Mouse (Mus musculus) left cerebral cortex, adult 9 months (tissue): ENCODE results near the gene Me1.

Experiments used
- DNase-seq, 2 experiments: peaks; one replicate each; pipeline ENCODE4 v3.0.0; 2022; ENCODE audit warnings: low spot score in 2 of 2

Me1 gene

DNA sequence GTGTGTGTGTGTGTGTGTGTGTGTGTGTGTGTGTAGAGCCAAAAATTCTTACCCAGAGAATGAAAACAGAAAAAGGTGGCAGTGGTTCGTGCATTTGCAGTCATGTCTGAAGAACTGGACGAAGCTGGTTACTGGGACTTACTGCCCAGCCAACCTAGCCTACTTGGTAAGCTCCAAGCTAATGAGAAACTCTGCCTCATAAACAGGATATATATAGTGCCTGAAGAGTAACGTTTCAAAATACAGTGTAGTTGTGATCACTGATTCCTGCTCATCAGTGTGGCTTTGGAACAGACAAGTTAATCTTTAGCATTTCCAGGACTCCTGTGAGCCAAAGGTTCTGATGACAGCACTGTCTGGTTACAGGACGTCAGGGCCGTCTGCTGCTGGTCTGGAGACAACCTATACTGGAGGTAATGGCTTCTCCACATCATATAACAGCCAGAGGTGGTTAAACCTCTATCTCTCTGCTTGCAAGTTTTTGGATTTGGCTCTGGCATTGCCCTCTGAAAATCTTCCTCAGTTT, 146.1 kb downstream of the Me1 start:
- DNase-seq, result no peak

DNA sequence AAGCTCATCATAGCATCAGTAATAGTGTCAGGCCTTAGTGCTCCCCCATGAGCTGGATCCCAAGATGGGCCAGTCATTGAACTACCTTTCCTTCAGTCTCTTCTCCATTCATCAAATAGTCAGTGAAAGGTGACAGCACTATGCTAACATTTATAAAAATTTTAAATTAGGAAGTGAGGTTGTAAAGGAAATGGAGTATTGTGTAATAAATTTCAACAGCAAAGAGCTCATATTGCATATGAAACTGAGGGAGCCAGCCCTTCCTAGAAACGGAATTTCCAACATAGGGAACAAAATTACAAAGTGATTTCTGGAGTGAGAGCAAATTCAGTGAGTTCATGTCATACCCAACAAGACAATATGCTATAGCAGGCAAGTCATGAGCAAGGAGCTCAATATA, 151.2 kb downstream of the Me1 start:
- DNase-seq, result no peak

DNA sequence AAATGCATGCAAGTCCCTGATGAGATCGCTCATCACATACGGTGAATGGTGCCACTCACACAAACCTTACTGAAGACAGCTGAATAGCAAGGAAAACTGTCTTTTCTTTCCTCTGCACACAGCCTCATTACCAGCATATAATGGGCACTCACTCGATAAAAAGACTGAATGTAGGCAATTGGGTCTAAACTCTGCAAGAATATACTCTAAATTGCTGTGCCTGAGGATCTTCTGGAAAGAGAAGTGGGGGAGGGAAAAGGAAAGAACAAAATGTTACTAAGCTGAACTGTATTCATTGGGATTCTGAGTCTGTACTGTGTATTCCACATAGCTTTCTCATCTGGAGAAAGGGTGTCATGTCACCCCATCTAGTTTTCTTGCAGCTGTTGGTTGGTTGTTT, 152.3 kb downstream of the Me1 start:
- no peak for DNase-seq

GRCm38 (mm10) chr9:86534071-86534470, 161.7 kb downstream of the Me1 start:
- DNase-seq, result no peak
